Mouse (Mus musculus) forelimb bud, embryonic 11.5 days (tissue): ENCODE measurements around the gene Bcap29.
"Not testable (repeated sequence)": the region's sequence is repeated elsewhere in the genome, so short reads cannot be mapped to it uniquely, and the experiment has no call there.

ENCODE experiments used
- DNase-seq: peaks from one replicate; pipeline ENCODE4 v3.0.0-alpha.2; 2012; ENCODE audit warnings: low read depth, low spot score

The Bcap29 gene

DNA sequence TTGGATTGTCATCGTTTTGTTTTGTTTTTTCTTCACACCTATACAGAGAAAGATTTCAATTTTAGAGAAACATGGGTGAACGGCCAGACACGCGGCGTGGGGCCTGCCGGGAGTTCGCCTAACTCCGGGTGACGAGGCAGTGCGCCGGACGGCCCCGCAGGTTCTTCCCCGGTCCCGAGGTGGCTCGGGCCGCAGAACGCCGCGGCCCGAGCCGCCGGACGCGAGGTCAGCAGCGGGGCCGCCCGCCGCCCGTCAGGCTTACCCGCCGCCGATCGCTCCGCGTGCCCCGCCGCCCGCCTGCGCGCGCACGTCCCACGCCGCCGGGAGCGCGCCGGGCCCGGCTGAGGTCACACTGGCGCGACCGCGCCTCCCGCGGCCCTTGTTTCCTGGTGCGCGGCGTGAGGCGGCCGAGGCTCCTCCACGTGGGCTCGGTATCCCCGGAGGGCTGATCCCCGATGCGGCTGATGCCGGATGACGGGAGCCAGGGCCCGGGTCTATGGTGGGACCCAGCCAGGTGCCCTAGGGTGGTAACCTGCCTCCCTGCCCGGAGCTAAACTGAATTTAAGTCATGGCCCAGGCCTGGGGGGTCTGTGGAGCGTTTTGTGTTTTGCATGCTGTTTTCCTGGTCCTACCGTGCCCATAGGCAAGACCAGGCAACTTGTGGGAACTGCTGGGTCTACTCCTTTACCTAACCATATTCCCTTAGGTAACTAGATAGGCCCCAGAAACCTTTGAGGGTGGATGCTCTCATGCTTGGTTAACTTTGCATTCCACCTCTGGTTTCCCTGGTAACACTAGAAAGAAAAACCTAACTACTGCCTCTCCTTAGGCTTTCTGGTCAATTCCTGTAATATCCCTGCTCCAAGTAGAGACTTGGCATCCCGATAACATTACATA is at the start of gene Bcap29:
Bcap29 (minus strand) TSS at position 316 of the 897 bp plus-strand sequence.
- peak; percentile 64 for DNase-seq

DNA sequence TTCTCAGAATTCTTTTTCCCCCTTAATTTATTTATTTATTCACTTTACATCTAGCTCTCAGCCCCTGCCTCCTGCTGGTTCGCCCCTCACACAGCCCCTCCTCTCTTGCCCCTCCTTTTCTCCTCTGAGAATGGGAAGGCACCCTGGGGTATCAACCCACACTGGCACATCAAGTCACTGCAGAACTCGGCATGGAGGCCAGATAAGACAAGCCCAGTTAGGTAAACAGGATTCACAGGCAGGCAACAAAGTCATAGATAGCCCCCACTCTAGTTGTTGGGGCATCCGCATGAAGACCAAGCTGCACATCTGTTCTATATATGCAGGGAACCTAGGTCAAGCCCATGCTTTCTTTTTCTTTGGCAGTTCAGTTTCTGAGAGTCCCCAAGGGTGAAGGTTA is 32.7 kb upstream of the Bcap29 start:
- no peak for DNase-seq

DNA sequence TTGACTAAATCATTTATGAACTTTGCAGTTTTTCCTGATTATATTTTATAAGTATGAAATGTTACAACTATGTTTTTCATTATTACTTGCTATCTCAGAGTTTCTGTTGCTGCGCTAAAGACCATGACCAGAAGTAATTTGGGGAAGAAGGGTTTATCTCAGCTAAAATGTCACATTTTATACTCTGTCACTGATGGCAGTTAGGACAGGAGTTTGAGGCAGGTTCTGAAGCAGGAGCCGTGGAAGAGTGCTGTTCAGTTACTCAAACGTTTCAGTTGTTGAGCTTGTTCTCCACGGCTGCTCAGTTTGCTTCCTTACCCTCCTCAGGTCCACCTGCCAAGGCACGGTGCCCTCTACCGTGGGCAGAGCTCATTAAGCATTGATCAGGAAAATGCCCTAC is 31.5 kb upstream of the Bcap29 start:
- no peak for DNase-seq

DNA sequence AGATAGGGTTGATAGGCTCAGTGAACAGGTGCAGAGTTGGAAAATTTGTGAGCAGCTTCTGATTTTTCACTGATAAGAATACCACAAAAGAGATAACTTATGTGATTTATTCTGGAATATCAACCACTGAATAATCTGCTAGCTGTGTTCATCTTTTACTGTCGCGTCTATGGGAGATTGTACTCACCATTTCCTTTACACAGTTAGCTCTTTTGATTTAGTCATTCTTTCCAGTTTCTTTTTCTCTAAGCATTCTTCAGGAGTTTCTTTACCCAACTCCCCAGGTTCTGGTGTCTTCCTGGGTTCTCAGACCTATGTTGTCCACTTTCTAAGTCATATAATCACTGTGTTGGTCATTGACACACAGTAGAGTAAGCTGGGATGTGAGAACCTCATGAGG is 22.4 kb upstream of the Bcap29 start:
- no peak for DNase-seq

DNA sequence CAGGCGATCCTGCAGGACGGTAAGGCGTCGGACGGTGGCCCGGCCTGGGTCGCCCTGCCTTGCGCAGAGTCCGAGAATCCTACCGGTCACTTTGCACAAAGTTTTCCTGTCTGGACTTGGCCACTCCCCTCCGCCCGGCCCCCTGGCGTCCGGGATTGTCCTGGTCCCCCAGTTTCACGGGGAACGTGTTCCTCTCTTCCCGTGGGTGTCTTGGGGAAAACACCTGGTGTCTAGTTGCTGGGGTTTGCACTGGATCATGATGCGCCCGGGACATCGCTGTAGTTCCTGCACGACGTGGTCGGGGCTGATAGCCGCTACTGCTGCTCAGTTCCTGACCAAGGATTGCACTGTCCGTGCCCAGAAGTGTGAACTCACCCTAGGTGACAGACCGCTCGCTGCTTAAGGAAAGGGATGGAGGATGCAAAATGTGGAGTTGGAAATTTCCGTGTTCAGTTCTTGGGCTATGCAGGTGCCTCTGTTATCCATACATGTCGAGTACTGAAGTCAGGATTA is 20.6 kb upstream of the Bcap29 start:
- DNase-seq = no peak

DNA sequence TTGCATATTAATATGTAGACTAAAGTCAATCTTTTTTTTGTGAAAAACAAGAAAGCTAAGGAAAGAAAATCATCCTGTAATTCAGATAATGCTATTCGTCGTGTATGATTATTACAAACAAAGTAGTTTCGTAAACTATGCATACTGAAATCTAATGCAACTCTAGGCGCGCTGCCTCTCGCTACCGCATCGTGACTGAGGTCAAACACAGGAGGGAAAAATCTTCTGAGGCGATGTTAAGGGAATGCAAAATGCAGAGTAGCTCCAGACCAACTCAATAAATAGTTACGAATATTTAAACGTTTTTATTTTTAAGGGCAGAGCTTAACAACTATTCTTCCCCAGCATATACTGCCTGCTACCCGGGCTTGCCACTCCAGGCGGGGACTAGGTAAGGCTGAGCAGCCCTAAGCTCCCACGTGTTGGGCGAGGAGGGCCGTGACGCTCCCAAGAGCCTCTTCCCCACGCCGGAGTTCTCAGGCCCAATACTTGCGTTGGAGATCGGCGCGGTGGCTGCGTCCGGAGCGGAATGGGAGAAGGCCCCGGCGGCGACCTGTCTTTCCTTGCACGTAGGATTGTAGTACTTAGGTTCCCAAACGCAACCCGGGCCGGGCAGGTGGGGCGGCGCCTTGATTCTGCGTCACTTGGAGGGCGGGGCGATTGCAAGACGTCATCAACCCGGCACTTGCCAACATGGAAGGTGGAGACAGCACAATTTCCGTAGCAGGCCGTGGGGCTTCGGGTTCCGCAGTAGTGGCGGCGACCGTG is 19.9 kb upstream of the Bcap29 start, which contains the start of the genes Dus4l and Cog5:
Dus4l (minus strand) TSS at position 630 of the 768 bp plus-strand sequence.
Cog5 (plus strand) TSS at position 673 of the 768 bp plus-strand sequence.
- peak; percentile 90 for DNase-seq

DNA sequence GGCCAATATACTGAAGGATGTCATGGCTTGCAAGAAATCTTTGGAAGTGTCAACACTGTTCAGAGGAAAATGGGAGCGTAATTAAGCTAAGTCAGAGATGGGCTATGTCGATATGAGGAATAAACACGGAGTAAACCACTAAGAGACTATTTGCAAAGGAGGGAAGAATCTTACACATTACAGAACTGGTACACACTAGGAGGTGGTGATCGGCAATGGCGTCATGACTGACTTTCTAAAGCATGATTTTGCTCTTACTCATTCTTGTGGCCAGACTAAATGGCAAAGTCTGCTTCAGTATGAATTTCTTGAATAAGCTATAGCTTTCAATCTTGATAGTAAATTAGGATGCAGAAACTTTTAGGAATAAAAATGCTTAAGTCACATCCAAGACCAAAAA is 19.2 kb upstream of the Bcap29 start:
- no peak for DNase-seq

DNA sequence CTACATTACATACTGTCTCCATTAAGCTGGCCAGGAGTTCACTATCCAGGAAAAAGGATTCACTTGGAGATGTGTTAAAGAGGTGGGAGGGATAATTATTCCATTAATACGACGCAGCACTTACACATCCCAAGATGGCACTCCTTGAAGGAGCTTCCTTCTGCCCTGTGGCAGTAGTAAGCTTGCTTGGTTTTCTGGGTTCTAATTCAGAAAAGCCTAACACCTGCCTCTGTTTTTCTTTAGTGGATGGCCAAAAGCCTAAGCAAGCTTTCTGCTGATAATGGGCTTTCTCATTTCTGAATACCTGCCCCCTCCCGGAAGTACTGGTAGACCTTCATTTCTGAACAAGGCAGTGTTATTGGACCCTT is 766 bp upstream of the Bcap29 start:
- DNase-seq = no peak

DNA sequence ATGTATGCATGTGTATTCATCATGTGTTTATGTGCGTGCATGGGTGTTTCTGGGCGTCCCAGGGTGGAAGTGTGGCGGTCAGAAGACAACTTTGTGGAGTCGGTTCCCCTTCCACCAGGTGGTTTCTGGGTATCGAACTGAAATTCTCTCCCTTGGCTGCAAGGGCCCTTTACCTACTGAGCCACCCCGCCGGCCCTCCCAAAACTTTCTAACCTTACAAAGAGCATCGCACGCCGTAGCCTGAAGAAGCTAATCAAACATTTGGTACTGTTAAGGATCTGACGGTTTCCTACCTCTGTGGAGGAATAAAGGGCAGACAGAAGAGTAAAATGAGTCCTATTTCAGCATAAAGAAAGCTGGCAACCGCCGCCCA is 502 bp downstream of the Bcap29 start:
- DNase-seq = peak; percentile 43

DNA sequence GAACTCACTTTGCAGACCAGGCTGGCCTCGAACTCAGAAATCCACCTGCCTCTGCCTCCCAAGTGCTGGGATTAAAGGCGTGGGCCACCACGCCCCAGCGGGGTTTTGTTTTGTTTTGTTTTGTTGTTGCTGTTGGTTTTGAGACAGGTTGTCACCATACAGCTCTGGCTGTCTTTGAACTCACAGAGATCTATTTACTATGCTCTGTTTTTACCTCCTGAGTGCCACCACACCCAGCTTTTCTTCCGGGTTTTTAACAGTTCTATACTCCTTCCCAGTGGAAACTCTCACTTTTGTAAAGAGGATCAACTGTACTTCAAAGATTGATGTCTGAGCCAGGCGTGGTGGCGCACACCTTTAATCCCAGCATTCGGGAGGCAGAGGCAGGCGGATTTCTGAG is 6.1 kb downstream of the Bcap29 start:
- not testable (repeated sequence) for DNase-seq

DNA sequence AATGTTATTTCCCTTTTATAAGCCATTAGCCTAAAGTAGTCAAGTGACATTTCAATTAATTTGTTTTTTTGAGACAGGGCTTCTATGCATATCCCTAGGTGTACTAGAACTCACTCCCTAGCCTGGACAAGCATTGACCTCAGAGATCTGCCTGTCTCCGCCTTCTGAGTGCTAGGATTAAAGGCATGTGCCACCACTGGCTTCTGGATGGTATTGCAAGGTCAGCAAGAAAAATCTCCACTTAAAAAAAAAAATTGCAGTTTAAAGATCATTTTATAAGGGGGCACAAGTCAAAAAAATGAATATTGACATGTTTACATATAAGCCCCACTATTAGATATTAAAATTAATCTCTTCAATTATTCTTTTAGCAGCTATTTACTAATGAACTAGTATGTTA is 9.4 kb downstream of the Bcap29 start:
- no peak for DNase-seq

DNA sequence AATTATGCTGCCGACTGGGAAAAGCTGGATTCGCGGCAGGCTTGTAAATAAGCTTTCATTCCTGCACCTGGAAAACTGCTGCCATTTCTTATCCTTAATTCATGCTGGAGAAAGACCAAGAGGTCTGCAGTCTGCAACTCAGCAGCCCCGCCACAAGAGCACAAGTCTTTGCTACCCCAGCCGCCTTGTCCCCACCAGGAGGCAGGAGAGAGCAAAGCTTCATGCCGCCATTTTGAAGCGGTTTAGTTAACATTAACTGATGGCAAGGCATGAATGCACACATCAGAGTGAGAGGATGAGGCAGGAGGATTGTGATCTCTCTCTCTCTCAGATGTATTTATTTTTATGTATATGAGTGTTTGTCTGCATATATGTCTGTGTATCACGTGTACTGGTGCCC is 14.4 kb downstream of the Bcap29 start:
- no peak for DNase-seq

DNA sequence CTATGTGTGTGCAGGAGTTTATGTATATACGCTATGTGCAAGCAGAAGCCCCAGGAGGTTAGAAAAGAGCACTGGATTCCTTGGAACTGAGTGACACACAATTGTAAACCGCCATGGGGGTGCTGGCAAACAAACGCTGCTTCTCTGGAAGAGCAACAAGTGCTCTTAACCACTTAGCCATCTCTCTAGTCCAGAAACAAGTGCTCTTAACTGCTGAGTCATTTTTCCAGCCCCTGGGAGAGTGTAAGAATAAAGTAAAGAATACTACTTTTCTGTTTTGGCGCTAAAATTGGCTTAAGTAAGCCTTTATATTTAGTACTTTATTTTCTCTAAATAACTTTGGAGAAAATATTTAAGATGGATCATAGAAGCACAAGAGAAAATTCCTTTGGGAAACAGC is 21.1 kb downstream of the Bcap29 start:
- no peak for DNase-seq

DNA sequence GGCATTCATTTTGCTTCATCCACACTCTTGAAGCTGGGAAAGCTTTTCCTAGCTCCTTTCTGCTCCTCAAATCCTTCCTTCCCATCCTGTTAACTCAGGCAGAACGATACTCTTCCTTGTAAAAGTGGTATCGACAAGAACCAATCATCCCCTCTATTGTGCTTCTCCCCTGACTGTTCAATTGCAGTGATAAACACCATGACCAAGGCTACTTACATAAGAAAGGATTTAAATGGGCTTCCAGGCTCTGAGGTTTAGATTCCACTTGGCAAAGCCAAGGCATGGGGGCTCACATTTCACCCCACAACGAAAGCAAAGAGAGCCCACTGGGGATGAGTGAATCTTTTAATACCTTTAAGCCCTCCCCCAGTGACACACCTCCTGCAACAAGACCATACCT is 26.3 kb downstream of the Bcap29 start:
- DNase-seq = no peak

DNA sequence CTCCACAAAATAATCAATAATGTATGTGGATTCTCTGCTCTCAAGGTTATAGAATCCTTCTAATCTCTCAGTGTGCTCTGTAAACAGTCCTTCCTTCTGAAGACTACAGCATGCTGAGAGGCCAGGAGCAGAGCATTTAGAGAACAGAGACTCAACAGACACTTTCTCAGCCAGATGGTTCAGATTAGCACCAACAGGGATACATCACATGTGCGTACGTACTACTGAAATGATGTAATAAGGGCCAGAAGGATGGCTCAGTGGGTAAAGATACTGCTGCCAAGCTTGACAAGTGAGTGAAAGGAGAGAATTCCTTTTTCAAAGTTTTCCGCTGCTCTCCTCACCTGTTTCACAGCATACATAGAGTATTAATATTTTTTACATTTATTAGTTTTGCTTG is 29.6 kb downstream of the Bcap29 start:
- no peak for DNase-seq

DNA sequence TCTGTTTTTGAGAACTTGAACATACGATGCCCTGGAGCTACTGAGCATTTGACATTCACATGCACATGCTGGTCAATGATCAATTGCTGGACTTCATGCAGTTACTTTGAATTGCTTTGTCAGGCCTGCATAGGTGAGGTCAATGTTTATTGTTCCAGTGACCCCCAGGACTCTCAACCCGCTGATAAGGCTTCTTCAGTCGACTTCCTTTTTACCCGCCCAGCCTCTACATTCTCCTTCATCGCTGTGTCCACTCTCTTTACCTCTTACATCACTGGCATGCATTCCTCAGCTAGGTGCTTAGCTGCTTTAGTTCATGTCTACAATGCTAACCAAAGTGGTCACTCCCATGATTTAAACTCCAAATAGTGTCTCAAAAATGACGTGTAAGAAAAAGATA is 30.9 kb downstream of the Bcap29 start:
- no peak for DNase-seq

DNA sequence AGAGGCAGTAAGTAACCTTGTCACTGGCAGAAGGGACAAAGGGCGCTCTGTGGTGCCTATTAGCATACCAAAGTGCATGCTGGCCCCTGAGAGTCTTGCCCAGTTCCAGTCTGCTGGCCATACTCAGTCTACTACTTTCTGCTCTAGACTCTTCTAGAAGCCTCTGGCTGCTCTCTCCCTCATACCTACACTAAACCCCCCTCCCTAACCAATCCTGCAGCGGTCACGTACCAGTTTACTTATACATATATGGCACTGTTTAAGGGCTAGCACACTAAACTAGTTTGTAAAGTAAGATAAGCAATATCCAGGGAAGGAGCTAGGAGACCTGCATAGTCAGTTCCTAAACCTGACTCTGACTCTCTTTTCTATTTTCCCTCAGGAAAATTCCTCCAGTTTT is 40.2 kb downstream of the Bcap29 start:
- DNase-seq = no peak

DNA sequence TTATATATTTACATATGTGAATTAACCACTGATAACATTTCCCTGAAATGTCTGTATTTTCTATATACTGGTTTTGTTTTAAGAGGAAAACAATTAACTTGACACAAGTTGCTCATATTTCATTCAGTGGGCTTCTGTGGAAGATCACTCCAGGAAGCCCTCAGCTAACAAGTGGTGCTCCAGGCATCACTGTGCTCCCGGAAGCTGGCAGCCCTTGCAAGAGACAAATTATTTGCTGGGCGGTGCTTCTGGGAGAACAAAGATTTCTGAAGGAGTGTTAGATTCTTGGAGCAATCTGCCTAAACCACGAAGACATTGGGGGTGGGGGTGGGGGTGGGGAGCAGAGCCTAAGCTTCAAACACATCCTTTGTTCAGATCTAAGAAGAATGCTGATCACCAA is 42.4 kb downstream of the Bcap29 start:
- DNase-seq = no peak

DNA sequence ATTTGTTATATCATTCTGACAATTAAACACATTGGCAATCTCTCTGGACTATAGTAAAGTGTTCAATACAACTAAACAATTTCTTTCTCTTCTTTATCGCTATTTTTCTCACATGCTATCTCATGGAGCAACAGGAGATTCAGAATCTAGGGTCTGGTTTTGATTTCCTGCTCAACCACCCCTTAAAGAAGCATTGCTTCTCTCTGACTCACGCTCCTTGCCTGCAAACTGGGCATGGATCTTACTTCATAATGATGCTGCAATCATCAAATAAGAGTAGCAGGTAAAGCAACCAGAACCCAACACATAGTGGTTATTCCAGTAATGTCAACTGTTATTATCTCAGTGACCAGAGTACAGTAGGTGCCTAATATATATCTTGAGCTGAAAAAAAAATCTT is 50.7 kb downstream of the Bcap29 start:
- no peak for DNase-seq

DNA sequence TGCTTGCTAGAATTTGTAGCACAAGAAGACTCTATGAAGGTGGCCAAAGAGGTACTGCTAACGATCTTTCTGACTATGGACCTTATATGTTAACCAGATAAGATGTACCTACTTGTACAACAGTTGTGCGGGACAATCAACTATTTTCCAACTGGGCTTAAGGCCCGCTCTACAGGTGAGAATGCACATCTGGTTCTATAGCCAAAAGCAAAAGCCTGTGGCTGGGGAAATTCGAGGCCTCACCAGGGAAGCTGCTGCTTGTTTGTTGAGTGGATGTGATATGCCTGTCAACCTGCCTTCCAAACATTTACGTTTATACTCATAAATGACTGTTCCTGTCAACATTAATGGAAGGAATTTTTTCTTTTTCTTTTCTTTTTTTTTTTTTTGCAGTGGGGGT is 52.4 kb downstream of the Bcap29 start:
- DNase-seq = no peak

DNA sequence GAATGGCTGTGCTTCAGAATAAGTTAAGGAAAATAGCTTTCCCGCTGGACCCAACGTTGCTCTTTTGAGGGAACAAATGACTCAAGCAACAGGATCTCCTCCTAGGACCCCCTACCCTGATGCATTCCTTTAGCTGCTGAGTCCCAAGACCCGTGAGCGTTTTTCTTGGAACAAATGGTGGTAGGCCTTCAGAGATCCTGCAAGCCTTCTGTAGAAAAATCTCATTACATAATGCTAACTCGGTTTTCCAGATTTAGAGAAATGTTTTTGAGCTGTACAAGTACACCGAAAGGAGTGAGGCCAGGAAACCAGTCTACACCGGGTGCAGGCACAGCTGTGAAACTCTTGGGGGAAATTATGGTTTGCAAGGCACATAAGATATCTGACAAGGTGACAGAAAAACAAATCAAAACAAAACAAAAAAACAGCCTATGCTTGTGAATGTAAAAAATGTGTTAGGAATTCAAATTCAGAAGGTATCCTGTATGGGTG is 53.1 kb downstream of the Bcap29 start:
- no peak for DNase-seq

DNA sequence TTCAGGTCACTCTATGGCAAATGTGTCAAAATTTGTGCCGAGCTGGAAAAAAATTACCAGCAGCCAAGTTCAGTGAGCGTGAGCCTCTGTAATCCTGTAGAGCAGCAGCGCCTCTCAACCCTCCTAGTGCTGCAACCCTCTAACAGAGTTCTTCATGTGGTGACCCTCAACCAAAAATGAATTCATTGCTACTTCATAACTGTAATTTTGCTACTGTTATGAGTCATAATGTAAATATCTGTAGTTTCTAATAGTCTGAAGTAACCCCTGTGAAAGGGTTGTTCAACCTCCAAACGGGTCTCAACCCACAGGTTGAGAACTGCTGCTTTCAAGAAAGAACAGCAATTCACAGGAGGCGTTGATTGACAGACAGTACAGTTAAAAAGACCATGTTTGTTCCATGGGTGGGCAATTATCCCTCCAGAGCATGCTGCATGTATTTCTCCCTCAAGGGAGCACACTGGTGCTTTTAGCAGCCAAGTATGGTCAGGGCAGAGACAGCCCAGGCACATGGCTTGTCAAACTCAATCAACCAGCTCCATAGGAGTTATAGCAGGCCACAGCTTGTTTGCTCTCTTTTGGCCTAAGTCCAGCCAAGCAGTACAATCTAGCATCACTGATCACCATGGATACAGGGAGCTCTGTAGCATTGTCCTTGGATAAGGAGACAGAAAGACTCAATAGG is 53.7 kb downstream of the Bcap29 start:
- DNase-seq = peak; percentile 51
